14 mouse cellular contexts compared by ENCODE assay signal in genomic region chr13:101918185-101918584, GRCm38 (mm10).
"Had no signal": no experiment of that assay in that cellular context is flagged by ENCODE, and none has a peak within 500 bp of the region (broad histone marks: within the 10 kb centered on the region; RNA-seq: fewer than 3 reads in every experiment).

No protein-coding gene starts in this region.

- H3K4me2 ChIP-seq: liver, embryonic 11.5 days; lung, embryonic 14.5 days; midbrain, embryonic 11.5 days had no signal

- H3K9ac ChIP-seq: liver, embryonic 14.5 days; liver, postnatal 0 days; lung, embryonic 14.5 days had no signal

- ATAC-seq: liver, postnatal 0 days; lung, postnatal 0 days had no signal

- H3K27ac ChIP-seq: liver, embryonic 14.5 days; macrophage had no signal

- DNase-seq: kidney, adult 18-20 months; kidney, adult 9 months; kidney, postnatal 10 days; kidney, postnatal 36 days; liver, postnatal 0 days; lung, embryonic 14.5 days; midbrain, embryonic 14.5 days; thymus, adult 18-20 months; thymus, postnatal 36 days had no signal
